Mouse (Mus musculus) embryonic facial prominence, embryonic 12.5 days (tissue): ENCODE results near the gene Retreg1. TPM values are rescaled to one million over a fixed set of nuclear protein-coding genes. Genes with fewer than 3 reads are reported as not detected.

Experiments
- ATAC-seq: fragments of 200-750 bp; cut with Nextera tagmentation; 2 replicates; pipeline ENCODE4 v1.8.0; 2017; ENCODE audit not compliant: insufficient number of reproducible peaks, insufficient read depth, low FRiP score, low TSS enrichment
- H3K27ac ChIP-seq: fragments of 300-500 bp; sonication (generic); 2 replicates; pipeline ENCODE4 v1.5.1; 2016; ENCODE audit warnings: mild to moderate bottlenecking
- H3K27me3 ChIP-seq: fragments of 300-500 bp; sonication (generic); 2 replicates; pipeline ENCODE4 v1.6.1; 2016; ENCODE audit warnings: mild to moderate bottlenecking, moderate library complexity
- H3K36me3 ChIP-seq: fragments of 300-500 bp; sonication (generic); 2 replicates; pipeline ENCODE4 v1.6.1; 2016; ENCODE audit warnings: mild to moderate bottlenecking
- H3K4me1 ChIP-seq: fragments of 300-500 bp; sonication (generic); 2 replicates; pipeline ENCODE4 v1.6.1; 2016
- H3K4me2 ChIP-seq: fragments of 300-500 bp; sonication (generic); replicated peaks from 2 replicates; pipeline ENCODE4 v1.6.1; 2016; ENCODE audit warnings: mild to moderate bottlenecking, moderate library complexity
- H3K4me3 ChIP-seq: fragments of 300-500 bp; sonication (generic); 2 replicates; pipeline ENCODE4 v1.5.1; 2016; ENCODE audit warnings: mild to moderate bottlenecking
- H3K9ac ChIP-seq: fragments of 300-500 bp; sonication (generic); 2 replicates; pipeline ENCODE4 v1.6.1; 2016; ENCODE audit warnings: mild to moderate bottlenecking, moderate library complexity
- H3K9me3 ChIP-seq: fragments of 300-500 bp; sonication (generic); 2 replicates; pipeline ENCODE4 v1.6.1; 2016; ENCODE audit warnings: mild to moderate bottlenecking, moderate library complexity
- WGBS: fragments of 180-500 bp; shearing (Covaris S2); methylation state at CpG from one replicate; pipeline ENCODE4 v1.1.7; 2016; 5-methylcytosine and 5-hydroxymethylcytosine counted together
- polyA plus RNA-seq: library from polyadenylated mRNA; unstranded; fragments of >200 nt; fragmentation: Nextera tagmentation; extraction: Ambion mirVana; gene quantifications from 2 replicates; pipeline ENCODE4 v1.2.1, GENCODE M21; 2016

Retreg1 gene
- polyA plus RNA-seq, 1 experiment from 2014 or later = 4.5 TPM

DNA sequence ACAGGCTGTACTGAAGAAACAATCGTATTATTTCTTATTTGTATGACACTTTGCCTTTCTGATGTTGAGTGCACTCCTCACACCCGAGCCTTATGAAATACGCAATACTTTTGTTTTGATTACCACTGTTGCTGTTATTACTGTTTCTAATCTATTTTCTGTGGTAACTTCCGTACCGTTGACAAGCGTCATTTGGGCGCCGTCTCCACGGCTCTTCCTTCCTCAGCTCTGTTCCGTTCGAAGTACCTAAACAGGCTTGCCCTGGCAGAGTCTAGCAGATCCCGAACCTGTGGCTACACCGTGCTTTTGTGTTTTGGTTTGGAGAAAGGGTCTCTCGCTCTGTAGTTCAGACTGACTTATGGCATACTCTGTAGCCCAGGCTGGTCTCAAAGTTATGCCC lies 84.1 kb downstream of the Retreg1 start:
- H3K4me1 ChIP-seq = no peaks in the 10 kb centered on the region
- no peaks in the 10 kb centered on the region for H3K36me3 ChIP-seq
- H3K27ac ChIP-seq = no peak overlapping the region
- ATAC-seq = no peak
- H3K27me3 ChIP-seq = no peaks in the 10 kb centered on the region
- no peak overlapping the region for H3K4me3 ChIP-seq
- H3K9ac ChIP-seq = no peak overlapping the region
- no peak overlapping the region for H3K4me2 ChIP-seq
- no peaks in the 10 kb centered on the region for H3K9me3 ChIP-seq
- WGBS = 93% methylated on average over 14 of the region's 14 CpGs

DNA sequence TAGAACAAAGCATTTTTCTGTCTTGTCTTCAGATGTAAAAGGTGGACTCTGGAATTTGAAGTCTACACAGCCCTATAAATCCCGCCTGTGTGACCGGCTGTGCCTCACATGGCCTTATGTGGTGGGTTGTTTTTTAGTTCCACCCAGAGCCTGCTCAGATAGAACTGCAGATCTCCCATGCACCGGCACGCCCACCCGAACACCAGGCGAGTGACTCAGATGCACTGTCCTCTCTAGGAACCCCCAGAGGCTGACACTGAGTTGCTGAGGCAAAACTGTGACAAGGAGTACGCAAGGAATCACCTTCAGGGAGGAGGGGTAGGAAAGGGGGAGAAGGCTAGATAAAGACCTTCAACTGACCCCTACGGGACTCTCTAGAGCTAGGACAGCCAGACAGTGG lies 85.0 kb downstream of the Retreg1 start:
- Histone ChIP-seq H3K27me3 (no peaks in the 10 kb centered on the region), H3K36me3 (no peaks in the 10 kb centered on the region), H3K9ac (no peak overlapping the region), H3K4me2 (no peak overlapping the region), H3K9me3 (no peaks in the 10 kb centered on the region), H3K4me1 (0 out of 2 replicates have a peak, but pooled peaks cover under 1% of the 10 kb centered on the region), H3K4me3 (no peak overlapping the region), H3K27ac (no peak overlapping the region)
- no peak for ATAC-seq
- 83% methylated on average over 8 of the region's 8 CpGs for WGBS

DNA sequence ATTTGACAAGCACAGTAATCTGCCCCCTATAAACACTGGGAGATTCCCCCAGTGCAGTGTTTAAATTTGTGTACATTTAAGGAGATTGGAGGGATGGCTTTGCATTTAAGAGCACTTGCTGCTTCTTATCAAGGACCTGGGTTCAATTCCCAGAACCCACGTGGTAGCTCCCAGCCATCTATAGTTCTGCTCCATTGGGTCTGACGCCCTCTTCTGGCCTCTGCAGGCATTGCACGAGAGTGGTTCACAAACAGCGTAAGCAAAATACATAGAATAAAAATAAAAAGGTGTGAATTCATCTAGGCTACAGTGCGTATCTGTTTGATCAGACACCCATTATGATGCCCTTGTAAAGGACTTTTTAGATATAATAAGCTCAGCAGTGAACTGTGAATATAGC lies 85.9 kb downstream of the Retreg1 start:
- Histone ChIP-seq H3K9me3 (no peaks in the 10 kb centered on the region), H3K4me3 (no peak overlapping the region)

DNA sequence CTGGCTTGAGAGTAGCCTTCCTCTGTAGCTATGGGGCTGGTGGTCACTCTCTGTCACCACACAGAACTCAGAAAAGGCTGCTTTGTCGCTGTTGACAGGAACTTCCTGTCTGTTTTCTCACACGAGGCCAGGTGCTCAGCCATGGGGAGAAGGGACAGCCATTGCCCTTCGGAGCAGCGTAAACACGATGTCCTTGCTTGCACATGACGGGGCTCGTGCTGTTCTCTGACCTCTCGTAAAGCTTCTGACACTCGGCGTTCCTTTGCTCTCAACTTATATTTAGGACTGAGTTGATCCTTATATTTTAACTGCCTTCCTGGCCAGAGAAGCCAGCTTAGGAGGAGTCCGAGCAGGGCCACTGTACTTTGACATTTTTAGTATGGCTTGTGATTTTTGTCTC lies 86.5 kb downstream of the Retreg1 start:
- H3K27ac ChIP-seq = no peak overlapping the region
- ATAC-seq = no peak
- 70% methylated on average over 11 of the region's 11 CpGs for WGBS
- no peak overlapping the region for H3K4me3 ChIP-seq
- no peaks in the 10 kb centered on the region for H3K36me3 ChIP-seq
- no peak overlapping the region for H3K4me2 ChIP-seq
- H3K4me1 ChIP-seq = 0 out of 2 replicates have a peak, but pooled peaks cover 10% of the 10 kb centered on the region
- H3K27me3 ChIP-seq = no peaks in the 10 kb centered on the region
- no peak overlapping the region for H3K9ac ChIP-seq
- H3K9me3 ChIP-seq = no peaks in the 10 kb centered on the region

More for the DNA sequence above, 85.9 kb downstream of the Retreg1 start:
- Histone ChIP-seq H3K9ac (no peak overlapping the region), H3K27ac (no peak overlapping the region), H3K36me3 (no peaks in the 10 kb centered on the region), H3K27me3 (no peaks in the 10 kb centered on the region), H3K4me1 (0 out of 2 replicates have a peak, but pooled peaks cover 9% of the 10 kb centered on the region), H3K4me2 (no peak overlapping the region)
- ATAC-seq = no peak
- WGBS = 69% methylated on average over 5 of the region's 5 CpGs

DNA sequence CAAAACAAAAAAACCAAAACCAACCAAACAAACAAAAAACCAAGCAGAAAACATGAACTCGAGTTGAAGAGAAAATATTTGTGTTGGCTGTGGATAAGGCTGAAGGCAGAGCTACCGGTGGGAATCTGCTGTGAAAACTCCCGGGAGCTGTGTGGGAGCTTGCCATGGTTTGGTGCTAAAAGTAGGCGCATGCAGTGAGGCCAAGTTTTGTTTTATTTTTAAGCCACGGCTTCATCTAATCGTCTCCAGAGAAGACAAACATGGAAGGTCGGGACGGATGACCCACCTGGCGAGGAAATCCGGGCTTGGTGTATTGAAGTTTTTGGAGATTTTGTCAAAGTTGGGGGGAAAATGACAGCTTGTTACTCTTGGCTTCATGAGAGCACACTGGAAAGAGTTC lies 87.0 kb downstream of the Retreg1 start:
- 76% methylated on average over 10 of the region's 10 CpGs for WGBS
- H3K27ac ChIP-seq = no peak overlapping the region
- no peak for ATAC-seq
- no peak overlapping the region for H3K9ac ChIP-seq
- no peaks in the 10 kb centered on the region for H3K27me3 ChIP-seq
- H3K4me1 ChIP-seq = 0 out of 2 replicates have a peak, but pooled peaks cover 10% of the 10 kb centered on the region
- H3K4me3 ChIP-seq = no peak overlapping the region
- H3K4me2 ChIP-seq = no peak overlapping the region
- no peaks in the 10 kb centered on the region for H3K9me3 ChIP-seq
- no peaks in the 10 kb centered on the region for H3K36me3 ChIP-seq

DNA sequence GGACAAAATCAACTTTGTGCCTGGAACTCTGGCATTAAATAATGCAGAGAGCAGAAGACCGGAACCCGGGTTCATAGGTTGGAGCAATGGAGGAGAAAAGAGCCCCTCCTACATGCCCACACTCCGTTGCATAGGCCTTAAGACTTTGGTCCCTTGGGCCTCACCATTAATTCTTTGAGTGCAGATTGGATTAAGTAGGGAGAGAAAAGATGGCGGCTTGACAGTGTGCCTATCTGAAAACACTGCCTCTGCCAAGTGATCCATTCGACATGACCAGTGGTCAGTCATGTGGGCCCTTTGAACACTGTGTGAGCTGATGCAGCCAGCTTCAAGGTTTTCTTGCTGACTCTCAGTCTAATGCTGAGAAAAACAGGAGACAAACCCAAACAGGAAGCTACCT lies 87.7 kb downstream of the Retreg1 start:
- Histone ChIP-seq H3K4me2 (no peak overlapping the region), H3K27ac (no peak overlapping the region), H3K9ac (no peak overlapping the region), H3K27me3 (no peaks in the 10 kb centered on the region), H3K4me1 (0 out of 2 replicates have a peak, but pooled peaks cover 10% of the 10 kb centered on the region), H3K9me3 (no peaks in the 10 kb centered on the region), H3K4me3 (no peak overlapping the region), H3K36me3 (no peaks in the 10 kb centered on the region)
- 87% methylated on average over 5 of the region's 5 CpGs for WGBS
- ATAC-seq = no peak

DNA sequence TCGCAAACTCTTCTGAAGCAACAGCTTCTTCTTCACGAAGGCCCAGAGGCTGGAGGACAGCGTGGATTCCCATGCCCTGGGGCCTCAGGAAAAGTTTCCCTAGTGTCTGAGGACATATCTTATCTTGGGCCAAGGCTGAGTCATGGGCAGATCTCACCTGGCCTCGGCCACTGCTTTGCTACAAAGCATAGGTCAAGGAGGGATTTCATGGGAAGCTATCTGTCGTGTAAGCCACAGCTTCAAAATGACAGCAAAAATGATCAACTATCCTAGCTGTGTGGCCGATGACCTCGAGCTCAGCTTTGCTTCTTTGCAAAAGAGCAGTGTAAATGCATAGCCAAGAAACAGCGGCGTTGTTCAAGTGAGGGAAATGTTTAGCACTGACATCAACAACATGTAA lies 89.5 kb downstream of the Retreg1 start:
- Histone ChIP-seq H3K27ac (no peak overlapping the region), H3K4me1 (0 out of 2 replicates have a peak, but pooled peaks cover 10% of the 10 kb centered on the region), H3K4me3 (no peak overlapping the region), H3K36me3 (no peaks in the 10 kb centered on the region), H3K4me2 (no peak overlapping the region), H3K27me3 (no peaks in the 10 kb centered on the region), H3K9me3 (no peaks in the 10 kb centered on the region), H3K9ac (no peak overlapping the region)
- WGBS = 89% methylated on average over 9 of the region's 9 CpGs
- no peak for ATAC-seq

DNA sequence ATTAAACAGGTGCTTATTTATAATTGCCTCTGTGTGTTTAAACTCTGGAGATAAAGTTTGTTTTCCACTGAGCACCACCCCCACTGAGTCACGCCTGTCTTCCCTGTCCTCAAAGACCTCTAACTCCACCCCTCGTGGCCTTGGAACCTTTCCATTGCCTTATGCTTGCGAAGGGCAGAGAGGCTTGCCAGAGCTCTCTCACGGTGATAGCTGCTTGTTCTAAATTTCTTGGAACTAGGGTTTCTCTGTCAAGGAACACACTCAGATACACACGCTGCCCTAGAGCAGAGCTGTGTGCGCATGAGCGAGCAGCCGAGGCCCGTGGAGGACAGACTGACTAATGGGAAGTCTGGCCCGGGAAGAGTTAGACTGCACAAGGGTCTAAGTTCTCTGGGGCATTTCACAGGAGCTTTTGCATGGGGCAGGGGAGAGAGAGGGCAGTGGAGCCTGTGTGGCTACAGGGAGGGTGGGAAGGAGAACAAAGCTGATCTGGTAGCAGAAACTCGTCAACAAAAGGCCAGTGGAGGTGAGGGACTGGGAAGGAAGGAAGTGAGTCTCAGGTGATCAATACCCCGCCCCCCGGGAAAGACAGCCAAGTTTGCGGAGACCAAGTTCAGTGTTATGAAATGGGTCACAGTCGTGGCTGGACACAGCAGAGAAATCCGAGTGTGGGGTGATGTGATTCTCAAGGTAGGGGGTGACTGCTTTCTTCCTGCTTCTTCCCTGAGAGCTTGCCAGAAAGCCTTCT lies 90.1 kb downstream of the Retreg1 start:
- Histone ChIP-seq H3K9me3 (no peaks in the 10 kb centered on the region), H3K4me1 (0 out of 2 replicates have a peak, but pooled peaks cover 10% of the 10 kb centered on the region), H3K9ac (no peak overlapping the region), H3K27ac (no peak overlapping the region), H3K4me2 (no peak overlapping the region), H3K27me3 (no peaks in the 10 kb centered on the region), H3K36me3 (no peaks in the 10 kb centered on the region), H3K4me3 (no peak overlapping the region)
- ATAC-seq = no peak
- 58% methylated on average over 16 of the region's 16 CpGs for WGBS

DNA sequence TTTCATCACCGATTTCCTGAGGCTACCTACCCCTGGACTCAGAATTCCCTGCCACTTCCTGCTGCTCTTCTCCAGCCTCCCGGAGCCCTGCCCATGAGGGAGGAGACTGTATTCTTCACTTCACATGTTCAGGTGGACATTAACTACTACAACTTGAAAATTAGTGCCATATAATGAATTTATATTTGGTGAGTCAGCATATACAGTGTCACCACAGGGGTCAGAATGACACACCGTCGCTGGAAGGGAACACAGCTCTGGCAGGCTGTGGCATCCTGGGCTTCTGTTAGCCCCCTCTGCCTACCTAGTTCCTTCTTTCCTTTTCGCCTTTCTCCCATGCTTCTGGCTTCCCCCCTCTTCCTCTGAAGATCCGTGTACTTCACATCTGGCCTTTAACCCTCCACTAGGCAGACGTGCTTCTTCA lies 90.7 kb downstream of the Retreg1 start:
- Histone ChIP-seq H3K4me1 (0 out of 2 replicates have a peak, but pooled peaks cover 10% of the 10 kb centered on the region), H3K36me3 (no peaks in the 10 kb centered on the region), H3K4me2 (no peak overlapping the region), H3K4me3 (no peak overlapping the region), H3K27me3 (no peaks in the 10 kb centered on the region), H3K9me3 (no peaks in the 10 kb centered on the region), H3K9ac (no peak overlapping the region), H3K27ac (no peak overlapping the region)
- no peak for ATAC-seq
- 53% methylated on average over 7 of the region's 7 CpGs for WGBS

DNA sequence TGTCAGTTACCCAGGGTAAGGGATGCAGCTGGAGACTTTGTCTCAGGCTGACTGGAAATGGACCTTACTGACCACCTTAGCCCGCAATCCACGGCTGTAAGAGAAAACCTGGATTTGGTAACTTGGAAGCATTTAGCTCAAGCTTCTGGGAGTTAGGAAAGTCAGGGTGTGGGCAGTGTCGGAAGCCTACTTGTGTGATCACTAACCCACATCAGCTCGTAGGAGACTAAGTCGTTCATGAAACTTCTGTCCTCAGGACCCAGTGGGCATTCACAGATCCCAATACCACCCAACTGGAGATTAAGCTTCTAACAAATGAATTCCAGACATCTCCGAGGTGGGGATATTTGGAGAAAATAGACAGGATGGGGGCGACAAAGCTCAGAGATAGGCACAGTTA lies 91.4 kb downstream of the Retreg1 start:
- Histone ChIP-seq H3K36me3 (no peaks in the 10 kb centered on the region), H3K9ac (no peak overlapping the region), H3K27me3 (no peaks in the 10 kb centered on the region), H3K4me1 (0 out of 2 replicates have a peak, but pooled peaks cover 10% of the 10 kb centered on the region), H3K4me3 (no peak overlapping the region), H3K9me3 (no peaks in the 10 kb centered on the region), H3K27ac (no peak overlapping the region), H3K4me2 (no peak overlapping the region)
- ATAC-seq = no peak
- 80% methylated on average over 7 of the region's 7 CpGs for WGBS

DNA sequence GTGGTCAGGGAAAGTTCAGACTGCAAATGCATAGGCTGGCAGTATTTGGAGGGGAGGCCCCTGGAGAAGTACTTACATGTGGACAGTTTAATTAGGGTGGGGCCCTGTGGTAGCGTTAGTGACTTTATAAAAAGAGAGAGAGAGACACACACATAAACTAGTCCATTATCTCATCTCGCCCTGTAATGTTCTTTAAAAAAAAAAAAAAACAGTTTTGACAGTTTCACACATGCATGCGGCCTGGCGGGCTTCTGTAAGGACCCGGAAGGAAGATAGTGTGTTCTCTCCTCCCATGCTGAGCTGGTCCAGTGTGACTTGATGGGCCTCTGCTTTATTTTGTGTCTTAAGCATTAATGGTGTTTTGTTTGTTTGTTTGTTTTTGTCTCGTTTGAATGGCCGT lies 95.5 kb downstream of the Retreg1 start:
- no peak overlapping the region for H3K4me3 ChIP-seq
- no peak overlapping the region for H3K9ac ChIP-seq
- no peak overlapping the region for H3K27ac ChIP-seq
- 90% methylated on average over 7 of the region's 7 CpGs for WGBS
- no peaks in the 10 kb centered on the region for H3K9me3 ChIP-seq
- ATAC-seq = no peak
- no peaks in the 10 kb centered on the region for H3K36me3 ChIP-seq
- H3K4me2 ChIP-seq = no peak overlapping the region
- no peaks in the 10 kb centered on the region for H3K27me3 ChIP-seq
- peaks cover 11% of the 10 kb centered on the region for H3K4me1 ChIP-seq
